Mouse (Mus musculus) urinary bladder, postnatal 36 days (tissue): ENCODE data around the gene Nod1.

Source experiments
- DNase-seq, 2 experiments: peaks; one replicate each; pipeline ENCODE4 v3.0.0; 2022; ENCODE audit warnings: low spot score in 2 of 2, mixed read lengths in 1 of 2

The Nod1 gene

DNA sequence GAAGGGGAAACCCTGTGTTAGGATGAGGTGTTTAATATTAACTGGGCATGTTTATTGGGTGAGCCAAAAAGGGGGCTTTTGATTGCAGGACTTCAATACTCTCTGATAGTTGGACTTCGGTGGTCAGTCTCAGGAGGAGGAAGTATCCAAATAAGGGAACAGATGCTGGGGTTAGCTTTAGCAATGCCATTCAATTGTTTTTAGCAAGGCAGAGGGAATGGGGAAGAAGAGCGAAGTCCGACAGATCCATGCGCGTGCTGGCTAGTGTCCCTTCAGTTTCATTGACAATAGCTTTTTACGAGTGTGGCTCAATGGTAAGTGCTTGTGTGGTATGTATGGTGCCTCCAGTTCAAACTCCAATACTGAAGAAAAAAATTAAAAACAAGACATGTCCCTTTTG lies 31.3 kb downstream of the Nod1 start:
- DNase-seq = no peak

DNA sequence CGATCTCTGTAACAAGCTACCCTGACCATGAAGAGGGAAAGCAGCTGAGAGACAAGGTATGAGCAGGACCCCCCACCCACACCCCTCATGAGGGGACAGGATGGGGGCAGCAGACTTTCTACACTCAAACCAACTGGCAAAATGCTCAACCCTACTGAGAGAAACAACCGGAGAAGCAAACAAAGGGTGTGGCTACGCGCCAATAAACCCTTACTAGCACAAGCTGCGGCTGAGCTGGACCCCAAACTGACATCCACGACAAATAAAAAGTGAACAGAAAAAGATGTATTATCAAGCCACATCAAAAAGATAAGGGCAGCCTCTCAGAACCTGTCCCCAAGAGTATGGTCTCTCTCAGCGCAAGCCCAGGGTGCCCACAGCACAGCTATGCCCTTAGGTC lies 32.3 kb downstream of the Nod1 start:
- no peak for DNase-seq

DNA sequence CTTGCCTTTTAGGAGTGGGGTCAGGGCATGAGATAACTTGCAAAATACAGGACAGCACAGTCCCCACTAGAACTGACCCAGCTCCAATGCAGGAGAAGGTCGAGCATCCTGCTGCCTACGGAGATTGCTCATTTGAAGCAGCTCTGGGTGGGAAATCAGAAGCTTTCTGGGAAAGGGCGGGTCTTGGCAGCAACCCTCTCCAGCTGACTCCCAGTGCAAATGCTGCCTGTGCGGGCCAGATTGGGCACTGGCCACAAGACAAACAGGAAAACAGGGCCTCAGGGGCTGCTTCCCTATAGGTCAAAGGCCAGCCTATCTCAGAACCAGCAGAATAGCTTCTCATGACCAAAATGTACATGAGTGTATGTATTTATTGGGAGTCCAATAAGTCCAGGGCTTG lies 32.8 kb downstream of the Nod1 start:
- peak in 1 of 2 experiments; percentile 68 for DNase-seq

GRCm38 (mm10) chr6:54936496-54936895 lies 35.9 kb downstream of the Nod1 start:
- no peak for DNase-seq

- no peak for DNase-seq
These were observed 37.5 kb downstream of the Nod1 start for GRCm38 (mm10) chr6:54934930-54935329.

DNA sequence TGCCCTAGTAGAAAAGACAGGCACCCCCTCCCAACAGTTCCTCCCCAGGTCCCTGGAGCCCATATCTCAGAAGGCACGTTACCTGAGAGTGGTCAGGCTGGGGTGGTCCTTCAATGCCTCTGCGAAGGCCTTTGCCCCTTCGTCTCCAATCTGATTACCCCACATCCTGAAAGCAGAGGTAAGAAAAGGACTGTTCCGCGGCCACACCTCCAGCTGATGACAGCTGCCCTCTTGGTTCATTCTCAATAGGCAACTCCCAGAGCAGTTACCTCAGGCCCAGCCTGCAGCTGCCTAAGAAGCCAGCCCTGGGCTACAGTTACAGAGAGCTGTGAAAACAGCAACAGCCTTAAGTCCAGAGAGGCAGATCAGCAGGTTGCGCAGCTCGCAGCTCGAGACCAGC lies 38.1 kb downstream of the Nod1 start:
- no peak for DNase-seq

GRCm38 (mm10) chr6:54933866-54934265 lies 38.5 kb downstream of the Nod1 start:
- no peak for DNase-seq

- no peak for DNase-seq
These were observed 39.2 kb downstream of the Nod1 start for GRCm38 (mm10) chr6:54933216-54933615.

DNA sequence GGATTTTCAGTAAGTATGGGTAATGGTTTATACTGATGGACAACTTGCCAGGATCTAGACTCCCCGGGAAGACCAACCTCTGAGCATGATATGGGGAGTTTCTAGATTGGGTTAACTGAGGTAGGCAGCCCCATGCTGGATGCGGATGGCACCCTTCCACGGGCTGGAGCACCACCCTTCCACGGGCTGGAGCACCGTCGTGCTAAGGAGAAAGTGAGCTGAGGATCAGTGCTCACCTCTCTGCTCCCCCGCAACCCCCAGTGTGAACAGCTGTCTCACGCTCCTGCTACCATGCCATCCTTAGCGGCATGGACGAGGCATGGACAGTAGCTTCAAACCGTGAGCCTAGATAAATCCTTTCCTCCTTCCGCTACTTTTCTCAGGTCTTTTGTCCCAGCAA lies 39.9 kb downstream of the Nod1 start:
- no peak for DNase-seq

GRCm38 (mm10) chr6:54931641-54932040 lies 40.8 kb downstream of the Nod1 start:
- DNase-seq = no peak

GRCm38 (mm10) chr6:54927946-54928345 lies 44.5 kb downstream of the Nod1 start:
- DNase-seq = no peak

- DNase-seq = no peak
These were observed 45.5 kb downstream of the Nod1 start for GRCm38 (mm10) chr6:54926899-54927298.

DNA sequence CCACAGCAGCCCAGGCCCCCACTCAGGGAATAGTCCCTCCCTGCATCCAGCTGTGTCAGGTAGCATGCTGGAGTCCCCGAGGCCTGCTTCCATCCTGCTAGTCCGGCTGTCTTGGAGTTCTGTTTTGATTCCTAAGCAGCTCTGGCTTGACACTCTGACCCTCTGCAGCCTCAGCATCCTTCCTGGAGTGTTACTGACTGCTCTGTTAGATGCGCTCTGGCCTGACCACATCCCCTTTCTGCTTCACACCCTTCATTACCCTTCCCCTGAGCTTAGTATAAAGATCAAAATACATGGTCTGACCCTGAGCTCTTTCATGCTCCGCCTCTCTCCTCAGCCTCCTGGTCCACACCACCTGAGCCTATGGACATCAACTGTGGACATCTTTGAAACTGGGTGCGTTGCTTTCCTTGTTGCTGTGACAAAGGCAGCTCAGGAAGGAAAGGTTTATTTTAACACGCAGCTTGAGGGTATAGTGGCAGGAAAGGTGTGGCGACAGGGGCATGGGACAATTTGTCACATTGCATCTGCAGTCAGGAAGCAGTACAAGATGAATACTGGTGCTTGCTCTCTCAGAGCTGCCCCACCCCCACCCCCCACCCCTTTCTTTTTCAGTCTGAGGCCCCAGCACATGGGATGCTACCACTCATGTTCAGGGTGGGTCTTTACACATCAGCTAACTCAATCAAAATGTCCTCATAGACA lies 46.5 kb downstream of the Nod1 start:
- DNase-seq = no peak

DNA sequence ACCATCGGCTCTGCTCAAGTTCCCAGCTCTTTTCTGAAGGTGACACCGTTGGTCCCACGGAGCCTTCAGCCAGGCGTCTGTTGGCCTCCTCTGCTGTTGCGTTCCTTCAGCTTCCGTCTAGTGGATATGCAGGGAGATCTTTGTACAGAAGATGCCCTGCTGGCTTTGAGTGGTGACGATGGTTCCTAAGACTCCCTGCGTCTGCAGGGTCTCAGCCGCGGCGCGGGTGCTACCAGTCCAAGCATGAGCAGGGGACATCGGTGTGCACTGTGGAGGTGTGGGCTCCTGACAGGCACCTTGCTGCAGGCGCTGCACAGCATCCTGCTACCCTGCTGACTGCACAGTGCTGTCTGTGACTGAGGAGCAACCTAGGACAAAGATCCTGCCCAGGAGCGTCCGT lies 47.9 kb downstream of the Nod1 start:
- DNase-seq = no peak

GRCm38 (mm10) chr6:54918521-54918920 lies 53.9 kb downstream of the Nod1 start:
- no peak for DNase-seq

- DNase-seq = peak; percentile 56 to 63
These were observed 54.9 kb downstream of the Nod1 start for GRCm38 (mm10) chr6:54917523-54917922.

DNA sequence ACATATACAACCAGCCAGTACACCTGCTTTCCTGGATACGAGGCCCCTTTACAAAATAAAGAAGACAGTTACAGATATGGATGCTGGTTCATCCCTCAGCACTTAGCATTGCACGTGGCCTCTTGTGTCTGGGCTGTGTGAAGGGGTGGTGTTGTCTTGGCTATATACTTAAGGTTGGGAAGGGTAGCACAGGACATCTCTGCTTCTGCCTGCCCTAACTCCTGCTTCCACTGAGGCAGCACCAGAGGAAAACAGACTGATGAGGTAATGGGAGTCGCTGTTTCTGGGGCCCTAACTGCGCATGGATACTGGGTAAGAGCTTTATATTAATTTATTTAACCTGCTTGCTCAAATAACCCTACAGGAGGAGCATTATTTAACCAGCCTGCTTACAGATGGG lies 55.5 kb downstream of the Nod1 start:
- DNase-seq = no peak

- DNase-seq = no peak
These were observed 56.2 kb downstream of the Nod1 start for GRCm38 (mm10) chr6:54916163-54916562.

- no peak for DNase-seq
These were observed 57.4 kb downstream of the Nod1 start for GRCm38 (mm10) chr6:54914977-54915376.

DNA sequence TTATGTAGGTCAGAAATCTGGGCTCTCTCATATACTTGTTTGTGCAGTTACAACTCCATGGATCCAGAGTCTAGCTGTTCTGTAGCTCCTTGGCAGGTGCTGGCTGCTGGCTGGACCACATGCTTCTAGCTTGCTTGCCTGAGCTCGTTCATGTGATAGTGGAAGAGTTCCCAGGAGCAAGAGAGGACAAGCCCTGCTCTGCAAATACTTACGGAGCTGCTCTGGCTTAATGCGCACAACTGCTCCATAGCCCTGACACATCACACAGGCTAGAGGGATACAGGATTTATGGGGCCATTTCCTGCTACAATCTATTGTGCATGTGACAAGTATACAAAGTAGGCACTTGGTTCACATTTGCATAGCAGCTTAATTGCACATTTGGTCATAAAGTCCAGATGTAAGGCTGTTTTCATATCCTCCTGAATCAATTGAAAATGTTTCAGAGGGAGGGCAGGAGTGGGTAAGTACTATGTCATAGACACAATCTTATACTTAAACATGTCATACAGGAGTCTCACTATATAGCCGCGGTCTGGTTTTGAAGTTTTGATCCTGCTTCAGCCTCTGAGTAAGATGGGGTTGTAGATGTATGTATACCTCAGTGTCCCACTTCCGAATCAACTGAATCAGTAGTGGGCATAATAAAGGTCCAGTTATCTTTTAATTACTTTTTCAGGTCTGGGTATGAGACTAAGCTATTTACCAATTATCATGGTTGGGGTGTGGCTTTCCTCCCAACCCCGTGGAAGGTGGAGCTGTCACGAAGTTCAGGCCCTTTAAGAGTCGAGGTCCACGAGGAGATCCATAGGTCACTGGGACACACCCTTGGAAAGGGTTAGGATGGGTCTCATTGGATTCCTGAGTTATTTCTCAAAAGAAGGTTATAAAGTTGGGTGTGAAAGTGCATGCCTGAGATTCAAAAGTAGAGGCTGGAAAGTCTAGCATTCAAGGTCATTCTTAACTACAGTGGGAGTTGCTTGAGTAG lies 66.1 kb downstream of the Nod1 start:
- peak; percentile 52 to 54 for DNase-seq

GRCm38 (mm10) chr6:54902547-54902946 lies 69.9 kb downstream of the Nod1 start:
- DNase-seq = no peak

DNA sequence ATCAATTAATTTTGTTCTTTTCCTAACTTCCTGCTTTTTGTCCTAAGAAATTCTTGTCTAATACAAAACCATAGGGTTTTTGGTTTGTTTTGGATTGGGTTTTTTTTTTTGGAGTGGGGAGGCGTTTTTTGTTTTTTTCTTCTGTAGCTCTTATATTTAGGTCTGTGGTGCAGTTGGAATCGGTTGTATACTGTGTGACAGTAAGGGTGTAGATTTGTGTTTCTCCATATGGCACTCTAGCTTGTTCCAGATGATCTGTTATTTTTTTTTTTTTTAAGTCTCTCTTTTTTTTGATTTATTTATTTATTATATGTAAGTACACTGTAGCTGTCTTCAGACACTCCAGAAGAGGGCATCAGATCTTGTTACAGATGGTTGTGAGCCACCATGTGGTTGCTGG lies 72.2 kb downstream of the Nod1 start:
- no peak for DNase-seq

- no peak for DNase-seq
These were observed 81.0 kb downstream of the Nod1 start for GRCm38 (mm10) chr6:54891384-54891783.
